Mouse (Mus musculus) monocyte, adult 2 months (primary cell): ENCODE results near the gene Ctrc.
"Not testable (repeated sequence)": the region's sequence is repeated elsewhere in the genome, so short reads cannot be mapped to it uniquely, and the experiment has no call there.

Experiments
- DNase-seq, 2 experiments: peaks; one replicate each; pipeline ENCODE4 v3.0.0; 2022; ENCODE audit warnings: low spot score in 2 of 2, low read depth in 1 of 2

Gene Ctrc

GRCm38 (mm10) chr4:141789564-141790218, 56.5 kb downstream of the Ctrc start:
- no peak for DNase-seq

- DNase-seq, result no peak
Observed at GRCm38 (mm10) chr4:141787462-141787861, 58.7 kb downstream of the Ctrc start.

GRCm38 (mm10) chr4:141787046-141787445, 59.1 kb downstream of the Ctrc start:
- no peak for DNase-seq

- DNase-seq, result no peak
Observed at GRCm38 (mm10) chr4:141786141-141786540, 60.0 kb downstream of the Ctrc start.

GRCm38 (mm10) chr4:141784835-141785234, 61.3 kb downstream of the Ctrc start:
- no peak for DNase-seq

- DNase-seq, result no peak
Observed at GRCm38 (mm10) chr4:141781201-141781985, 64.8 kb downstream of the Ctrc start.

- DNase-seq, result no peak
Observed at GRCm38 (mm10) chr4:141779828-141780227, 66.3 kb downstream of the Ctrc start.

GRCm38 (mm10) chr4:141773019-141773418, 73.1 kb downstream of the Ctrc start:
- DNase-seq, result not testable (repeated sequence)

- no peak for DNase-seq
Observed at GRCm38 (mm10) chr4:141771823-141772222, 74.3 kb downstream of the Ctrc start.

GRCm38 (mm10) chr4:141769501-141770160, 76.5 kb downstream of the Ctrc start:
- DNase-seq, result no peak

- DNase-seq, result no peak
Observed at GRCm38 (mm10) chr4:141767353-141768036, 78.7 kb downstream of the Ctrc start.

- no peak for DNase-seq
Observed at GRCm38 (mm10) chr4:141766668-141767352, 79.3 kb downstream of the Ctrc start.

- peak; percentile 40 to 49 for DNase-seq
Observed at GRCm38 (mm10) chr4:141766316-141766667, 79.9 kb downstream of the Ctrc start.

- DNase-seq, result no peak
Observed at GRCm38 (mm10) chr4:141765008-141765407, 81.2 kb downstream of the Ctrc start.
